Mouse (Mus musculus) embryo, embryonic 9.5 days (tissue): Measurements from ENCODE around the gene Tex44.
"Not testable (repeated sequence)": the region's sequence is repeated elsewhere in the genome, so short reads cannot be mapped to it uniquely, and the experiment has no call there.

Experiments
- DNase-seq: peaks from one replicate; pipeline ENCODE4 v3.0.0-alpha.2; 2017; ENCODE audit errors: extremely low spot score

Tex44 gene

DNA sequence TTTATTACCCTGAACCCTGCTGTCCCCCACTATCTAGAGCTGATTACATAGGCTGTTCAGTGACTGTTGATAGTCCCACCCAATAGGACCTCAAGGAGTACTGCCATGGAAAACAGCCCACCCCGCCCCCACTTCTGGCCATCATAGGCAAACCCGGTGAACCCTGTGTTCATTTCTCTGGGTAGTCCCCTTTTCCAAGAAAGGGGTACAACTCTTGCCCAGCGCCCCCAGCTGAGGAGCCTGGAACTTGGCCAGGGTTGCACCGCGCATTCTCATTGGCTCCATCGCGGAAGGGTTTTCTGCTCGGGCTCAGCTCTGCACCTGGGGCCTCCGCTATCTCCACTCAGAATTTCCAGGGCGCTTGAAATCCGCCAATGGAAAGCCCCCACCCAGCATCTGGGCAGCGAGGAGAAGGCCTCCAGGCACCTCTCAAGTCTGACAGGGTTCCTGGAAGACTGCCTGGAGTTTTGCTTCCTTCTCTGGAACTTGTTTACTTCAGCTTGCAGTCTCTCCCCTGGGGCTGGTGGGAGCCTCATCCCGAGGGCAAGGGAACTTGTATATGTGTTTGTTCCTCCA is 21.6 kb downstream of the Tex44 start:
- no peak for DNase-seq

GRCm38 (mm10) chr1:86448272-86448671 is 22.1 kb downstream of the Tex44 start:
- DNase-seq, result no peak

GRCm38 (mm10) chr1:86449966-86450365 is 23.8 kb downstream of the Tex44 start:
- DNase-seq, result no peak

DNA sequence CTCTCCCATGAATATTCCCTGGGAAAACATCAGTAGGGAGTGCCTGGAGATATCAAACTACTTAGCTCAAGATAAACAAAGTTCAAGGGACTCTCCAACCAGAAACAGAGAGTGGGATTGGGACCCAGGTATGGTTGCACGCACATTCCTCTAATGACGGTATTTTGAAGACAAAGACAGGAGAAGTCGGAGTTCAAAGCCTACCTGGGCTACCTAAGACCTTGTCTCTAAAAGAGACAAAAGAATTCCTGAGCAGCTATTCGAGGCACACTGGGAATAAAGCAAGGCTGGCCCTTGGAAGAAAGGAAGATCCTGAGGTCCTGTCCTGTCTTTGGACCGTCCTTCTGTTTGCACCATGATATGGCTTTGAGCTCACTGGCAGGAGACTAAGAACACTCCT is 26.6 kb downstream of the Tex44 start:
- no peak for DNase-seq

DNA sequence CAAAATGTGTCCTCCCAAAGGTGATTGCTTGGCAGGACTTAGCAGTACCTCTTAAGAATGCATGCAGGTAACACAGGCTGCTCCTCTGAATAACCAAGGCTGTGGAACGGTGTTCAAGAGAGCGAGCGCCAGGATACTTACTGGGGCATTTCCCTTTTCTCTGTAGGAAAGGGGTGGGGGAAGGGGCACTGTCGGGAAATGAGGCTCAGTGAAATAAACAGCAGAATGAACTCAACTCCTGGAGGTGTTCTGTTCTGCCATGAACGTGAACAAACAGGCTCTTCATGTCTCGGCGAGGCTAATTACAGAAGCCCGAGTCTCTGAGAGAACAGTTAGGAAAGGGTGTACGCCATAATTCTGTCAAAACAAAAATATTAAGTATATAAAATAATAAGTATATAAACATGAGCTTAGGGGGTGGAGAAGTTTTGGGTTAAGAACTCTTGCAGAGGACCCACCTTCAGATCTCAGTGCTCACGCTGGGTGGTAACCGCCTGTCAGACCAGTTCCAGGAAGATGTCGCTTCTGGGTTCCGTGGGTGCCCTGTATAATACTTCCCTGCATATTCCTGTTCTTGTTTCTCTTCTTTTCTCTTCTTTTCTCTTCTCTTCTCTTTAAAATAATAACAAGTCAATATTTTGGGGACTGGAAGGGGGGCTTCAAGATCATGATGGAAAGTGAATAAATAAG is 30.9 kb downstream of the Tex44 start:
- no peak for DNase-seq

DNA sequence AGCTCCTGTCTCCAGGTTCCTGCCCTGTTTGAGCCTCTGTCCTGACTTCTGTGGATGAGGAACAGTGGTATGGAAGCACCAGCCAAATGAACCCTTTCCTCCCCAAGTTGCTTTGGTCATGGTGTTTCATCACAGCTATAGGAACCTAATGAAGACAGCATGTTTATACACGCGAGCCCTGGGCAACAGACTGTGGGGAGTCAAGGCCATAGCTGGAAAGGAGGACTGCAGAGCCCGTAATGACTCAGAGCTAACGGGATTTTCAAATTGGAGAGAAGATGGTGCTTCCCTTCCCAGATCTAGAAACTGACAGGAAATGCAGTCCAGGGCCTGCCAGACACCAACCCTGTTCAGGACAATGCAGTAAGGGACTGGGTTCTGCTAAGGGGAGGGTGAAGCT is 33.2 kb downstream of the Tex44 start:
- DNase-seq, result no peak

GRCm38 (mm10) chr1:86464223-86464874 is 38.2 kb downstream of the Tex44 start:
- peak; percentile 47 for DNase-seq

DNA sequence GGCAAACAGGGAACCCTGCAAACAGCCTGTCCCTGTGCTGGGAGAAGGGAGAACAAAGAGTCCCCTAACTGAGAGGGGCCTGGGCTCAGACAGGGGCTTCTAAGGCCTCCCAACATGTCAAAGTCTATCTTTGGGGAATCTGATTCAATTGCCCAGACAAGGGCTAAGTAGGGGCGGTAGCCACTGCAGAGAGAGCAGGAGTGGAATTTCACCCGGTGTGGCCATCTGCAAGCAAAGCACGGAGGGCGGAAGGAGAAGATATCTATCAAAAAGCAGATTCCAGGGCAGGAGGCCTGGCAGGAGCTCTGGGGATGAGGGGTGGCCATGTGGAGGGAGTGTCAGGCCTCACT is 38.7 kb downstream of the Tex44 start:
- DNase-seq, result peak; percentile 47

GRCm38 (mm10) chr1:86467416-86467815 is 41.3 kb downstream of the Tex44 start:
- no peak for DNase-seq

DNA sequence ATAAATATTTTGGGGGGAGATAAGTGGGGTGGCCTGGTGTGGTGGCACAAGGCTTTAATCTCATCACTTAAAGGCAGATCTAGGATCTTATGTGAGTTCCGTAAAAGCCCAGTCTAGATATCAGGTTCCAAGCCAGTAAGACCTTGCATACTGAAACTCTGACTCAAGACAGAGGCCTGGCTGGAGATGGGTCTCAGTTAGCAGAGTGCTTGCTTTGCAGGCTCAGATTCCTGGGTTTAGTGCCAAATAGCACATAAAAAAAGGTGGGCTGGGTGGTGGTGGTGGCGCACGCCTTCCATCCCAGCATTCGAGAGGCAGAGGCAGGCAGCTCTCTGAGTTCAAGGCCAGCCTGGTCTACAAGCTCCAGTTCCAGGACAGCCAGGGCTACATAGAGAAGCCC is 43.7 kb downstream of the Tex44 start:
- no peak for DNase-seq

- DNase-seq, result no peak
Measured at GRCm38 (mm10) chr1:86470519-86471181, 44.5 kb downstream of the Tex44 start.

DNA sequence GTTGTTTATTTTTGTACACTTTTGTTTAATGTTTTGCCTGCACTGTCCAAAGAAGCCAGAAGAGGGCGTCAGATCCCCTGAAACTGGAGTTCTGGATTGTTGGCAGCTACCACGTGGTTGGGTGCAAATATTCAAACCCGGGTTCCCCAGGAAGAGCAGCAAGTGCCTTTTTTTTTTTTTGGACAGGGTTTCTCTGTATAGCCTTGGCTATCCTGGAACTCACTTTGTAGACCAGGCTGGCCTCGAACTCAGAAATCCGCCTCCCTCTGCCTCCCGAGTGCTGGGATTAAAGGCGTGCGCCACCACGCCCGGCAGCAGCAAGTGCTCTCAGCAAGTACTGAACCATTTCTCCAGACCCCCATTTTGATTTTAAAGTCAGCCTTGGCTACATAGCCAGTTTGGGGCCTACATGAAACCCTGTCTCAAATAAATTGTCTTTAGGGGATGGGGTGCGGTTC is 45.4 kb downstream of the Tex44 start:
- not testable (repeated sequence) for DNase-seq

GRCm38 (mm10) chr1:86472197-86472952 is 46.2 kb downstream of the Tex44 start:
- DNase-seq, result peak; percentile 73

DNA sequence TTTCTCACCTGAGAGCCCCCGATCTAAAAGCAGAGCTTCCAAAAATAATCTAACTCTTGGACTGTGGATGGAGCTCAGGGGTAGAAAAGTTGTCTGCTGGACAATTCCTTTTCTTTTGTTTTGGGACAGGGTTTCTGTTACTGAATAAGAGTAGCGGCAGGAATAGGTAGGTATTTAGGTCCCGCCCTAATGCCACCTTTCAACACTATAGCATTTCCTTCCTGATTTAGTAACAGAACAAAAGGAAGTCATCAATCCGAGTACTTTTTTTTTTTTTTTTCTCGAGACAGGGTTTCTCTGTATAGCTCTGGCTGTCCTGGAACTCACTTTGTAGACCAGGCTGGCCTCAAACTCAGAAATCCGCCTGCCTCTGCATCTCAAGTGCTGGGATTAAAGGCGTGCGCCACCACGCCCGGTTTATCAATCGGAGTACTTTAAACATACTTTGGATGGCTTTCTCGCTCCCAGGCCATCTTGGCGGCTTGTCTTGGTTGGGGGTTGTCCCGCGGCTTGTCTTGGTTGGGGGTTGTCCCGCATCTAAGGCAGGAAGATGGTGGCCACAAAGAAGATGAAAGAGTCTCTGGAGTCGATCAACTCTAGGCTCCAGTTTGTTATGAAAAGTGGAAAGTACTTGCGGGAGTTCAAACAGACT is 47.1 kb downstream of the Tex44 start:
- DNase-seq, result no peak
